Mouse (Mus musculus): ENCODE measurements around the gene Echdc3.

Gene Echdc3

DNA sequence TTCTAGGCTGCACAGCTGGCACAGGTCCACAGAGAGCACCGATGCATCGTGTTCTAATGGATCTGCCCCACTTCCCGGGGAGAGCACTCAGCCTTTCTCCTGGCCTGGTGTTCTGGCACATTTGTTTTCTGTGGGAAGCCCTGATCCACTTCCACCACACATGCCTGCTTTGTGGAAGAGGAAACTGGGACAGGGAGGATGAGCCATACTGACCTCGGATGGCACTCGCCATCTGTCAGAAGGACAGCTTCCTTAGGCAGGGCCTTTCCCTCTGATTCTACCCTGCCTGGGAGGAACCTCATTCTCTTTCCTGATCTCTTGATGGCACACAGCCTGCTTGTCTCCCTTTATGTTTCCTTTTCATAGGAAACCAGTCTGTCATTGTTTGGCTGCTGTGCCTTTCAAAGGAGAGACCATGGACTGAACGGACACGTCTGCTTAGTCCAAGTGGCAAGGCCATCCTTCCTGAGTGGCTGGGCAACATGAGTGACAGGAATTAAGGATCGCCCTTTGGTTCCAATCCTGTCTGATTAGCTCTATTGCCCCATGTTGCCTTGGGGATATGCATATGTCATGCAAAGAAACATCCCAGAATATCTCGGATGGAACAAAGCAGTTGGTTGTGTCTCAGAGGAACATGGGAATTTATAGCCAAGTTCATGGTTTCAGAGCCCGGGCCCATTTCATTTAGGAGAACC, 13.7 kb upstream of the Echdc3 start:
- in situ Hi-C loops (cut with MseI, MboI) = no loop called here

DNA sequence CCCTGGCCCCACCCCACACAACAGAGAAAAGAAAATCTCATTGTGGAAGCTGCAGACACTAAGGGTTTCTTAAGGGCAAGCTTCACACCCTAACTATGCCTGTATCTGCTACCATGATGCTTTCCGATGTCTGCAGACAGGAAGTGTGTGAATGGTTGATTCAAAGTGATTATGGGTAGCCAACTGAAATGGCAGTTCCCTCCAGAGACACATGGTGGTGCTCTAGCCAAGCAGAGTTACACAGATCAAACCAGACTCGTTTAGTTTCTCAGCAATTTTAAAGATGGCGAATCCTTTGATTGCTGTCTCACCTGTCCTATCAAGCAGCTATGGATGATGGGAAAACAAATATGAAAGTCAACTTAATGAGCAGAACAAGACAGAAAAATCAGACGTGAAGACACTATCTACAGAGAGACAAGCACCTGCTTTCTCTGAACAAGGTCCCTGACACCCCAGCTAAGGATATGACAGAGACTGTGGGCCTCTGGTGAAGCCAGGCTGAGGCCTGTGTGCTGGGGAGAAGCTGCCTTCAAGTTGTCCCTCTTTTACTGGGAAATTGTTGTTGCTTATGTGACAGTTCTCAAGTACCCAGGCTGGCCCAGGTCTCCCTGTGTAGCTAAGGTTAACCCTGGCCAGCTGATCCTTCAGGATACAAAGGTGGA, 7.4 kb upstream of the Echdc3 start:
- in situ Hi-C loops (cut with MseI, MboI) = loop anchor here in 1 of 2 experiments (5.0 kb wide), 1 partner anchor 187 kb away; no protein-coding TSS in a partner anchor

DNA sequence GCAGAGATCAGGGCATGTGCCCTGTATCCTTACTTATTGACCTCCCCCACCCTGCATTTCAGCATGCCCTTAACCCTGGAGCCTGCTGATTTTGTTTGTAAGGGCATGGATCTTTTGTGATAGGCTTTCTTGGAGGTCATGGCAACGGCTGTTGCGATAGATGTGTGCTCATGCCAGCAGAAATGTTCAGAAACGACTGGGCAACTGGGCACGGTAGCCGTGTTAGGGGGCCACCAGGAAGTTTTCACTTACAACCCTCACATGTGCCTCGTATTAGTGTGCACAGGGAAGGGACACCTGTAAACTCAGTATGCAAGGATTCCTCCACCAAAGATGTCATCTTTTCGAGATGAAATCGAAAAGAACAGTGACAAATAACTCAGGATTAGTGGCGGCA, 508 bp downstream of the Echdc3 start:
- in situ Hi-C loops (cut with MseI, MboI) = loop anchor here in 1 of 2 experiments (5.0 kb wide), 1 partner anchor 195 kb away; no protein-coding TSS in a partner anchor

DNA sequence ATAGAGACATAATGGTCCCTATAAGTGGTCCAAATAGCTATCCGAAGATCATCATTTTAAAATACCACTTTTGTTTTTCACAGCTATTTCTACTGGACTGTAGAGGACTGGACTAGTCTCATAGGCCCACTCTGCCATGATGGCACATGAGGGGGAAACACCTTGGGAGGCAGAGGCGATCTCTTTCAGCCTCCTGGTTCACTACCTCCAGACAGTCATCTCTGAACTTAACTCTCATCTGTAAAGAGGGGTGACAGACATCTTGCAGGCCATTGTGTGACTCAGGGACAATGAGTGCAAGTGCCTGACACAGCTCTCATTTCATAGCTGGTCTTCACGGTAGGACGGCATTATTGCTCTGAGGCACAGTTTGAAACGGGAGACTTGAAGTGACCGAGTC, 2.0 kb downstream of the Echdc3 start:
- in situ Hi-C loops (cut with MseI, MboI) = loop anchor here in 1 of 2 experiments (5.0 kb wide), 1 partner anchor 196 kb away; no protein-coding TSS in a partner anchor

DNA sequence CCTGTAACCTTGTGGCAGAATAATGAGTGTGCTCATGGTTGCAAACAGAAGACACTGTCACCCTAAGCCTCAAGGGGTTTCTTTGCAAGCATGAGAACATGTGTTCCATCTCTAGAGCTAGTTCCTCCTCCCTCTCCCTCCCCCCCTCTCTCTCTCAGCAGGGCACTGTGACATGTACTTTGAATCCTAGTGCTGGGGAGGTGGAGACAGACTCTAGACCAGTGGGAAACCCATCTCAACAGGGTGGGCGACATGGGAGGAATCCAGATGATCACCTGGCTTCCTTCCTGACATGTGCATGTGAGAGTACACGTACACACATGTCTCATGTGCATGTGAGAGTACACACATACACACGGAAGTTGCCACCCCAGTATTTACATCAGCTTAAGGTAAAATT, 3.1 kb downstream of the Echdc3 start:
- in situ Hi-C loops (cut with MseI, MboI) = loop anchor here in 1 of 2 experiments (5.0 kb wide), 1 partner anchor 198 kb away; no protein-coding TSS in a partner anchor

DNA sequence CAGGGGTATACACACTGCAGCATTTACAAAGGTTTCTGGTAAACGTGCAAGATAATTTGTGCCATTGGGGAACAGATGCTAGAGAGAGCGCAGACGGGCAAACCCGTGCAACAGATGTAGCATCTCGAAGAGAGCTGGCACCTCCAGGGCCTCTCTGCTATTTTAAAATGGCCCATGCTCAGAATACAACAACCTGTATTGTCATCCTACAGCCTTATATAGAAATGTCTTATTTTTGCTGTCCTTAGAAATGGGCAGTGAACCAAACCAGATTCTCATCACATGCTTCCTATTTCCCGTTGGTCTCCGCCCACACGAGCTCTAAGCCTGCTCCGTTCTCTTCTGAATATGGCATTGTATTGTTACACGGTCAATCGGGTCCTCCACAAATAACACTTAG, 3.7 kb downstream of the Echdc3 start:
- in situ Hi-C loops (cut with MseI, MboI) = no loop called here

DNA sequence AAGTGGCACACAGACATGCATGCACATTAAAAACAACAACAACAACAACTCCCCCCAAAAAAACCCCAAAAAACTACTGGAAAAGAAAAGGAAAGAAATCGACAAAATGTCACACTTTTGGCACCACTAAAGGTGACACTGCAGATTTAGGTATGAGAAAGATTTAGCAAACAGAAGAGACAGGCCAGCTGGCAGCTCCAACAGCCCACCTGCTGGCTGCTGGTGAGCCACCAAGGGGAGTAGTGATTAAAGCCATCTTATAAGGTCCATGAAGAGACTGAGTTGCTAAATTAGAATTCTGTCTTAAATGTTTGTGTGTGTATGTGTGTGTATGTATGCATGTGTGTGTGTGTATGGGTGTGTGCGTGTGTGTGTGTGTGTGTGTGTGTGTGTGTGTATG, 5.1 kb downstream of the Echdc3 start:
- in situ Hi-C loops (cut with MseI, MboI) = no loop called here

DNA sequence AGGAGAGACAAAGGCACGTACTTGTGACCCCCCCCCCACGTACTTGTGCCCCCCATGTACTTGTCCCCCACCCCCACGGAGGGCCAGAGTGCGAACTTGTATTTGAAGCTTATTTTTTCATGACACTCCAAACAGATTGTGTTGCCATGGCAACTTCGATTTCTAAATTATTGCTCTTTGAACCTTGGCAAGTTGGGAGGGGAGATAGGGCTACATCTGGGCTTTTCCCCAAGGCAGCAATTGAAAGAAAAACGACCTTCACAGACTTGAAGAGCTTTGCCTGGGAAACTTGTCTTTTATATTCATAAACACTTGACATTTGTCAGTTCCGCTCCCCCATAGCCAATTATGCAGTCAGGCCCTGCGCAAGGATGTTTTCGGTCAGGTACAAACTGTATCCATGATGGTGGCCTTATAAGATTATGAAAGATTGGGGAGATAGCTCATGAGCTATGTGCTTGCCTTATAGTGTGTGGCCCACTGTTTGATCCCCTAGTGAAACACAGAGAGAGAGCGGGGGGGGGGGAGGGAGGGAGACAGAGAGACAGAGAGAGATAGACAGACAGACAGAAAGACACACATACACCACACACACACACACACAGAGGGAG, 16.4 kb downstream of the Echdc3 start:
- in situ Hi-C loops (cut with MseI, MboI) = no loop called here

DNA sequence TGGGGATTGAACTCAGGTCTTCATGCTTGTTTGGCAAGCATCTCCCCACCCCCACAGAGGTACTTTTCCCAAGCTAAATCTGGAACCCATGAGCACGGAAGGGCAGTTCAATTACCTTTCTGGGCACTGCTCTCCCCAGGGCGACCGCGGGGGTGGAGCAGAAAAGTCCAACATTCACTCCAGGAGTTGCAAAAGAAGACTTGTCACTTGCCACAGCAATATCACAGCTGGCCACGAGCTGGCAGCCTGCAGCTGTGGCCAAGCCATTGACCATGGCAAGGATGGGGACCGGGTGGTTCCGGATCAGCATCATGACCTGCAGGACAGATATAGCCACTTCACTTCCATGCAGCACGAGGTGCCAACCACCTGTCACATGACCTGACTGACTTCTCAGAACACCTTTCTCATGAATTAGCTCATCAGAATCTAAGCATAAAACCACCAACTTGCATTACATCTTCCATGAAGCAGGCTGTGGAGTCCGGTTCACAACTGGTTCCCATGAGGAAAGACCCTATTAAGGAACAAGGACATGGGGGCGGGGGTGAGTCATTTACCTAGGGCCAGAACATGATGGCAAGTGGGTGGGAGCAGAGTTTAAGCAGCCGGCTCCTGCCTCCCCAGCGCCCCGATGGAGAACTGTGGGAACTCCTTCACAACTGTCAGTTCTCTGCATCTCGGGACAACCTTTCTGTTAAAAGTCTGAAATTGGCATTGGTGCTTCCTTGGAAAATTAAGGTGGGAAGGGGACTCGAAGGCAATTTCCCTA, 17.2 kb downstream of the Echdc3 start:
- in situ Hi-C loops (cut with MseI, MboI) = no loop called here

DNA sequence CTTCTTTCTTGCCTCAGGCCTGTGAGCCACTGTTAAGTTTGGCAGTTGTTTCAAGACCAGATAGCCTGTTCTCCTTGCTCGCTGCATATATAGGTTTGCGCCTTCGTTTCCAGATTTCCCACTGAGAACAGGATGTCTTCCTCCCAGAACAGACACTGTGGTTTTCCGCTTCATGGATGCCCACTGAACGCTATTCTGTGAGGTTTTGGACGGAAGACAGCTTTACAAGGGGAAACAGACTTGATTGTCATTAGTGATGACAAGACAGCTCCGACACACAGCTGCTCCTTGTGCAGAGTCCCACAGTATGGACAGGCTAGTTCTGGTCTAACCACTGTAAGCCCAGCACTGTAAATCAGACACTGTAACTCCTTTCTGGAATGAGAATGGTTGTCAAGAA, 18.3 kb downstream of the Echdc3 start:
- in situ Hi-C loops (cut with MseI, MboI) = no loop called here

DNA sequence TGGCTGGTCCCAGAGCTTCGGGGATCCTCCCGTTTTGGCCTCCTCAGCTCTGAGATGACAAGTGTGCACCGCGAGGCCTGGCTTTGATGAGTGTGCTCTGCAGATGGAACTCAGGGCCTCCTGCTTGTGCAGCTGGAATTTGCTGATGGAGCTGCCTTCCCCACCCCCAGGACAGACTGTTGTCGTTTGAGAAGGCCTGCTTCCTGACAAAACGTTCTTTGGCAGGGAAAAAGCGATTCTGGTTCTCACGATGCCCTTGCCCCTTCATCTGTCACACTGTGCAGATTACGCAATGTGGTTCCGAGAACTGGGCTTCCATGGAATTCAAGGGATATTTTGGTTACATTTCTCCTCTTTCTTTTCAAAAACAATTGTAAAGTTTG, 19.3 kb downstream of the Echdc3 start:
- in situ Hi-C loops (cut with MseI, MboI) = no loop called here

DNA sequence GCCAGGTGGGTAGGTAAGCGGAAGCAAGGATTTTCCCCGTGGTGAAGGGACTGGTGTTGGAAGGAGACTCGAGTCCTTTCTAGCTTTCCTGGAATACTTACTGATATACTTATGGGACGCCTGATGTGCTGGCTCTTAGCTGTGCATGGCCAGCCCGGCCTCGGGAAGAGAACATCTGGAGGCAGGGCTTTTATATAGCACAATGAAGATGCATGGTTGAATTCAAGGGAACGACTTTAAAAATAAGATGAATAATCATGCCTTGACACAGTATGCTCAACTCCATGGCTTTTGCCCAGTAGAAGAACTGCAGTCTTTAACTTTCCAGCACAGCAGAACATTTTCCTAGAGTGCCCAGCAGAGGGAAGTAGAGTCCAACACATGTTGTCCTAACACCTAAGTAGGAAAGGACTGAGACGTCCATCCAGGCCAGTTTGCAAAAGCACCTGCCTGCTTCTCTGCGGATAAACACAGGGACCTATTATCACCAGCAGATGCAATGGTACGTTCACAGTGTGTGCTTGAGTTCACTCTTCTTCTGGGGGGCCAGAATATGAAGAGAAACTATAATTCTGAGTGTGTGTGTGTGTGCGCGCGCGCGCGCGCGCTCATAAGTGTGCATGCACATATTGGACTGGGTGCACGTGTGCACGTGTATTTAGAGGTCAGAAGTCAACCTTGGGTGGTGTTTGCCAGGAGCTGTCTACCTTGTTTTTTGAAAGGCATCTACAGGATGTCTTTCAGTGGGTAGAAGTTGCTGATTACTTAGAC, 19.8 kb downstream of the Echdc3 start:
- in situ Hi-C loops (cut with MseI, MboI) = no loop called here

DNA sequence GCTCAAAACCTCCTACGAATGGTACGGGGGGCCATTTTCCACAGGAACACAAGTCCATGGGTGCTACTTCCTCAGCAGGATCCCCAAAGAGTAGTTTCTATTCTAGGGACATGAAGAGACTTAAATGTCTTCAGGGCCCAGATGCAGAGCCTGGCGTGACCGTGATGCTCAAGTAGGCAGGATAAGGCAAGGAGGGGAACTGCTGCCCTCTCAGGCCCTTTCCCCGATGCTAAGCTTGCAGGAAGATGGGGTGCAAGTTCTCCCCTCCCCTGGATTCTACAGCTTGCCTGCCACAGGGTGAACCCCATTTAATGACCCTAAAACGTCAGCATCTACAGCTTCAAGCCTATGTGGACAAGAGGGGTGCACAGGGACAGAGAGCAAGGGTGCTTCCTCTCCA, 22.8 kb downstream of the Echdc3 start:
- in situ Hi-C loops (cut with MseI, MboI) = no loop called here

DNA sequence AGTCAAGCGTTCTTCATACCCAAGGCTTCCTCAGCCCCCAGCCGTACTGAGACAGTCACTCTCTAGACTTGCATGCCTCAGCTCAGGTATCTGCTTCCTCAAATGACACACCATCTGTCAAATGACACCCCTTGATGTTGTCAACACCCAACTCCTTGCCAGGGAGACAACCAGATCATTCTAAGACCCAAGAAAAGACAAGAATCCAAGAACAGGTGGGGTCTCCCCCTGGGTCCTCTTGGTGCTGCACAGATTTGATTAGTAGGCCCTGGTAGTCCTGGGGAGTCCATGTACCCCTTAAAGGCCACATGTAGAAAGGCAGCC, 23.2 kb downstream of the Echdc3 start:
- in situ Hi-C loops (cut with MseI, MboI) = no loop called here

DNA sequence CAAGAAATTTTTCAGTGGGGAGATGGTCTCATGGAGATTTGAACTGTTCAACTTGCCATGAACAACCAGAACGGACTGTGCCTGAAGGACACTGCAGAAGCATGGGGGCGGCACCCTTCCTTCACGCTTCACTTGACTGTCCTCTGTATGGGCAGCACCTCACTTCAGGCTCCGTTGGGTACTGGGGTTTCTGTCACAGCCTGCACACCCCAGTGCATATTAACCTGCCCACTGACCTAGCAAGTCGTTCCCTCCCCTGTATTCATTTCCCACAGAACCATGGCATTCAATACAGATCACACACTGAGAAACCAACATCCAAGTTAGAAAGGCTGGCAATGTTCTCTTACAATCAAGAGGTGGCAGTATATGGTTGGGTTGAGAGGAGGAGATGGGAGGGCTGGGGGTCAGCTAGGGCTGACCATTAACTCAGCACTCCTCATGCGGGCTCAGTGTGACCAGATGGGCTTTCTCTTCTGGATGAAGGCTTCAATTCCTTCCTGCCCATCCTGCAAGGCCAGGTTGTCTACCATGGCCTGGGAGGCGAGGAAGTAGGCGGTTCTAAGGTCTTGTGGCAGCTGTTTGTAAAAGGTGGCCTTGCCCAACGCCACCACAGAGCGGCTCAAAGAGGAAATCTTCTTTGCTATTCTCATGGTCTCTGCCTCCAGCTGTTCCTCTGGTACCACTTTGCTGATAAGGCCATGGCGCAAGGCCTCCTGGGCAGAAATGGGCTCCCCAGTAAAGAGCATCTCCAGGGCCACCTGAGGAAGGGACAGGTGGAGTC, 23.8 kb downstream of the Echdc3 start:
- in situ Hi-C loops (cut with MseI, MboI) = no loop called here

DNA sequence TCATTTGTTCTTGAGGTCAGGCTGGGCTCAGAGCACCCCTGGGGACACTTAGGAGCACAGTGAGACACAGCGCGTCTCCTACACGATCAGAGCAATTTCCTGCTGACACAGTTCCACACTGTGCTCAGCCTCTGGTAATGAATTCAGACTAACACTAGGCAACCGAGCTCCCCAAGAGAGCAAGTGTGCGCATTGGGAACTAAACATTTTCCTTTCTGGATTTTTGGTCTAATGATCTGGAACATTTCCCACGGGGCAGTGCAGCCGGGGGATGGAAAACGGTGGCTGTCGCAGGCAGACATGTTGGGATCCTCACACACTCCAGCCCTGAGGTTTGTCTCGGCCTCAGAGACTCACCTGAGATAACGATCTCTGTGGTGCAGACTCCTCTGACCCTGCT, 25.4 kb downstream of the Echdc3 start:
- in situ Hi-C loops (cut with MseI, MboI) = no loop called here

DNA sequence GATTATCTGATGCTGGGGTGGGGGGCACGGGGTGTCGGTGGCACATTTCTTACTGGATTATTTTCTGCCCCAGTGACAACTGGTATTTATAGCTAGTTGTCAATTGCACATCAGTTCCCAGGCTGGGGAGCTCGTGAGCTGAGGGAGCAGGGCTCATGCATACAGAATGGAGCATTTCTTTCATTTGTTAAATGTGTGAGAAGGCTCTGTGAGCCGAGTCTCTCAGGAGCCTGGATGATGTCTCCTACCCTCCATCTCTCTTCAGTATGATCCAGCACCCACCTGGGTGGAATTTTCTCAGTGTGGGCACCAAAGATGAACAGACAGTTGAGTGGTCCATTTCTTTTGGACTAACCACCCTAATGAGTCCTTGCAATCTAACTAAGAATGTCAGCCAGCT, 25.9 kb downstream of the Echdc3 start:
- in situ Hi-C loops (cut with MseI, MboI) = no loop called here

DNA sequence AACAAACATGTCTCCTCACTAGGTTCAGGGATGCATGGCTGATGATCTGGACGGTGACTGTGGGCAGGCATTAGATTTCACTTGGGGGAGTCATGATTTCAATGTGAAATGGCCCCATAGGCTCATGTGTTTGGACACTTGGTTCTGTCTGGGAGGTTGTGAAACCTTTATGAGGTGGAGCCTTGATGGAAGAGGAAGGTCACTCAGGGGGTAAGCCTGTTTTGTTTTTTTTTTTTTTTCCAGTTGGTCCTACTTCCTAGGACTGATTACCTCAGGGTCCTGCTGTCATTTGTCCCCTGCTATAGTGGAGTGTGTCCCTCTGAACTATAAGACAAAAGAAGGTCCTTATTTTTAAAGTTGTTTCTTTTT, 33.1 kb downstream of the Echdc3 start:
- in situ Hi-C loops (cut with MseI, MboI) = no loop called here

DNA sequence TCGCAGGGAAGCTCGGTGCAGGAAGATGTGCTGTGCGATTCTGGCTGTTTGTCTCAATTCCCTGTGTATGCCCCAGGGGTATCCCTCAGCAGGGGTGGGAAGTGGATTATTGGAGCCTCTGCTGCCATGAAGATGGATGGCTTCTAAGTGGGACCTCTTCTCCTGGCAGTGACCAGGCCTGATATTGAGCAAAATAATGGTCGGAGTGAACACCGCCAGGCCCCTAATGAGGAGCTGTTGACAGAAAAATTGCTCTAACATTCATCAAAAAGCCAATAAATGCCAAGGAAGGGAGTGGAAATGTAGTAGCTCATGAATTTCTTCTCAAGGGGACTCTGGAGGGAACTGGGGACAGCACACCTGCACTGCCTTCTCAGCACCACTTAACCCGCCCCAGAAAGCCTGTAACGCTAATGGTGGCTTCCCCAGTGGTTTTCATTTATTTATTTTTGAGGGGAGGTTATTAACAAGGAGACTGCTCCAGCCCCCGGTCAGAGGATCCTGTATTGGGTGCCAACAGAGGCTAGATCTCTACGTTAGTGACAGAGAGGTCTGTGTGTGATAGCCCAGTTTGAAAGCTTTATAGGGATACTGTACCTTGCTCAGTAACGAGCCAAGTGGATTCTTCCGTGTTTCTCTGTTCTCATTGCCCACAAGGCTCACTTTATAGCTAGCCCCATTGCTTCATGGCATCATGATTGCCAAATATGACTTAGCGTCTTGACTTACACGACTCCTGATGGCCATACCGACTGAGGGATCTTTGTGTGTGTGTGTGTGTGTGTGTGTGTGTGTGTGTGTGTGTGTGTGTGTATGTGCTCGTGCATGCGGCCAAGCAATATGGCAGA, 33.7 kb downstream of the Echdc3 start:
- in situ Hi-C loops (cut with MseI, MboI) = no loop called here

DNA sequence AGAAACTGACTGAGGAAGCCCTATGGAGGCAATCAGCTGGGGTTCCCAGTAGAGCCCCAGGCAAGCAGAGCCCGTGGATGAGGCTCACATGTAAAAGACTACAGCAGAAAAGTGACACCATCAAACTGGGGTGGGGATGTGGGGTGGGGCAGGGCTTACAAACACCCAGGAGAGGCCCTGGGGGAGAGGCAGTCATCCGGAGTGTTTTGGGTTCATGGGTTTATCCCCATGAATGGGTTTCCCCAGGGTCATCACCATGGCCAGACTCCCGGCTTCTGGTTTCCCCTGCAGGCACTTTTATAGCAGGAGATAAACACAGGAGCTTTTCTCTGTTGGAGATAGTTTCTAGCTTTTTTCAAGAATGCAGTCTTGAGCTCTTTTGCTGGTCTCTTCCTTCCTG, 39.8 kb downstream of the Echdc3 start:
- in situ Hi-C loops (cut with MseI, MboI) = no loop called here

All from mouse trophoblast stem cell (cell line).